Mouse (Mus musculus) embryonic facial prominence, embryonic 11.5 days (tissue): ENCODE data around the gene Wbp11. TPM values are rescaled to one million over a fixed set of nuclear protein-coding genes. Genes with fewer than 3 reads are reported as not detected.

ENCODE experiments used
- ATAC-seq: fragments of 200-750 bp; cut with Nextera tagmentation; replicated peaks from 2 replicates; pipeline ENCODE4 v1.8.0; 2017; ENCODE audit warnings: low read depth; ENCODE audit not compliant: insufficient number of reproducible peaks, low FRiP score, low TSS enrichment
- DNase-seq: peaks from one replicate; pipeline ENCODE4 v3.0.0-alpha.2; 2015; ENCODE audit warnings: low spot score
- H3K27ac ChIP-seq: fragments of 300-500 bp; sonication (generic); replicated peaks from 2 replicates; pipeline ENCODE4 v1.5.1; 2014; ENCODE audit warnings: mild to moderate bottlenecking, low read depth, low read length, control low read depth
- H3K27me3 ChIP-seq: fragments of 300-500 bp; sonication (generic); 2 replicates; pipeline ENCODE4 v1.6.1; 2014; ENCODE audit warnings: mild to moderate bottlenecking, low read length, moderate library complexity, mixed read lengths; ENCODE audit not compliant: control insufficient read depth, insufficient read depth
- H3K36me3 ChIP-seq: fragments of 300-500 bp; sonication (generic); replicated peaks from 2 replicates; pipeline ENCODE4 v1.6.1; 2014; ENCODE audit warnings: low read depth, mild to moderate bottlenecking, low read length, moderate library complexity, mixed read lengths; ENCODE audit not compliant: control insufficient read depth, insufficient read depth
- H3K4me1 ChIP-seq: fragments of 300-500 bp; sonication (generic); 2 replicates; pipeline ENCODE4 v1.6.1; 2014; ENCODE audit warnings: low read length, mixed read lengths; ENCODE audit not compliant: control insufficient read depth, insufficient read depth
- H3K4me2 ChIP-seq: fragments of 300-500 bp; sonication (generic); 2 replicates; pipeline ENCODE4 v1.6.1; 2014; ENCODE audit warnings: low read depth, mild to moderate bottlenecking, control low read depth, low read length, moderate library complexity
- H3K4me3 ChIP-seq: fragments of 300-500 bp; sonication (generic); 2 replicates; pipeline ENCODE4 v1.5.1; 2014; ENCODE audit warnings: low read depth, low read length, control low read depth
- H3K9ac ChIP-seq: fragments of 300-500 bp; sonication (generic); replicated peaks from 2 replicates; pipeline ENCODE4 v1.6.1; 2014; ENCODE audit warnings: mild to moderate bottlenecking, control low read depth, low read length
- H3K9me3 ChIP-seq: fragments of 300-500 bp; sonication (generic); replicated peaks from 2 replicates; pipeline ENCODE4 v1.6.1; 2016; ENCODE audit warnings: mild to moderate bottlenecking, low read length, inconsistent platforms, mixed read lengths; ENCODE audit not compliant: control insufficient read depth
- WGBS: fragments of 180-500 bp; shearing (Covaris S2); extraction: QIAGEN DNeasy Blood & Tissue Kit; methylation state at CpG from one replicate; pipeline ENCODE4 v1.1.7; 2014; 5-methylcytosine and 5-hydroxymethylcytosine counted together
- polyA plus RNA-seq: library from polyadenylated mRNA; unstranded; fragments of >200 nt; fragmentation: Nextera tagmentation; extraction: Ambion mirVana; gene quantifications from 2 replicates; pipeline ENCODE4 v1.2.1, GENCODE M21; 2014

Gene Wbp11
- polyA plus RNA-seq, 1 experiment from 2014 or later: 146 TPM

DNA sequence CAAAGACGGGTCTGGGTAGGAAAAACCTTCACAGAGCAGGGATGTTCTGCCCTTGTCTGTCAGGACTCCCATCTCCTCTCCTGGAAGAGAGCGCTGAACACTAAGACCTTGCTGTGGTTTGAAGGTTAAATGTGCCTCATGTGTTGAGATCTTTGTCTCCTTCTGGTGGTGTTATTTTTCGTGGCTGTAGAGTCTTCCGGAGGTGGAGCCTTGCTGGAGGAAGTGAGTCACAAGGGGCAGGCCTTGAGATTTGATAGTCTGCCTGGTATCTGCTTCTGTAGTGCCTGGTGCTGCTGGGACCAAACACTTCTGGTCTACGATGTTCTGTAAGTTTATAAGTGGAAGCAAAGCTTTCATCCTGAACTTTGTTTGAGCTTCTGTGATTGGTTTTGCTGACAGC is 20.9 kb upstream of the Wbp11 start:
- Histone ChIP-seq H3K36me3 (no peaks in the 10 kb centered on the region), H3K27ac (no peak overlapping the region), H3K9ac (no peak overlapping the region), H3K27me3 (no peaks in the 10 kb centered on the region), H3K4me1 (no peaks in the 10 kb centered on the region), H3K4me3 (no peak overlapping the region), H3K4me2 (no peak overlapping the region), H3K9me3 (no peaks in the 10 kb centered on the region)
- DNase-seq (no peak), ATAC-seq (no peak)
- WGBS: 82% methylated on average over 5 of the region's 5 CpGs

DNA sequence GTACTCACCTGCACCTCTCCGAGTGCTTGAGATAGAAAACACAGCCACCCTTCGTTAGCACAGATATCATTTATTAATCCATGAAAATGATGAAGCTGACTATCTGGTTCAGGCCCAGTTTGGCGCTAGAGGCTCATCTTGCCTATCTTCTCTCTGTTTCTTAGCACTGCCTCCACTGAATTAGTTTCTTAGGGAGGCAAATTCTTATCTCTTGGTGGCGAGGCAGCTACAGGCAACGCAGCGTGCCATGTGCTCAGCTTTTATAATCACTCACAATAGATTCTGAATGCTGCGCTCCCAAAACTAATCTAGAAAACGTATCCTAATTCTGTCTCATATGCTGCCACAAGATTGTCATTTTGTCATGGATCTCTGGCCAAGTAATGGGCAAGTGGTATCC is 20.4 kb upstream of the Wbp11 start:
- no peak for ATAC-seq
- 90% methylated on average over 8 of the region's 8 CpGs for WGBS

DNA sequence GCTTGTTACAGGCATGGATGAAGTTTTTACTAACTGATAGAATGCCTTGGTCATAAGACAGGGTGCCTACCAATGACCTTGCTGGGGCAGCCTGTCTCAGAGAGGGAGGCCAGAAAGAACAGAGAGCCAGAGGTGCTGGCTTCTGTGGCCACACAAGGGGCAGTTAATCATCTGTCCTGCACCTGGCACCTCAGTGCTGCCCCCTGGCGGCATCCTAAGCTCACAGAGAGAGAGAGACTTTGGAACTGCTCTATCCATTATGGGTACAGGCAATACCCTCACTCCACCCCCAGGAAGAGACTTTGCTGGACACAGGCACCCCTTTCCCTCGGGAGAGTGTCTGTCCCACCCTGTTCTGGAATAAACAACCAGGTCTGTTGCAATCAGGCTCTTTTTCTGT is 19.8 kb upstream of the Wbp11 start:
- H3K4me1 ChIP-seq: no peaks in the 10 kb centered on the region
- WGBS: 39% methylated on average over 2 of the region's 2 CpGs
- H3K27me3 ChIP-seq: no peaks in the 10 kb centered on the region
- no peak overlapping the region for H3K27ac ChIP-seq
- H3K4me3 ChIP-seq: no peak overlapping the region
- DNase-seq (peak; percentile 45), ATAC-seq (no peak; the same call in 1 of the 2 replicates)
- H3K9ac ChIP-seq: no peak overlapping the region
- H3K9me3 ChIP-seq: no peaks in the 10 kb centered on the region
- no peaks in the 10 kb centered on the region for H3K36me3 ChIP-seq
- no peak overlapping the region for H3K4me2 ChIP-seq

More for the DNA sequence above, 20.4 kb upstream of the Wbp11 start:
- H3K27me3 ChIP-seq: no peaks in the 10 kb centered on the region
- DNase-seq: no peak
- H3K9ac ChIP-seq: no peak overlapping the region
- H3K9me3 ChIP-seq: no peaks in the 10 kb centered on the region
- H3K4me3 ChIP-seq: no peak overlapping the region
- no peak overlapping the region for H3K4me2 ChIP-seq
- H3K36me3 ChIP-seq: no peaks in the 10 kb centered on the region
- H3K27ac ChIP-seq: no peak overlapping the region
- H3K4me1 ChIP-seq: no peaks in the 10 kb centered on the region

DNA sequence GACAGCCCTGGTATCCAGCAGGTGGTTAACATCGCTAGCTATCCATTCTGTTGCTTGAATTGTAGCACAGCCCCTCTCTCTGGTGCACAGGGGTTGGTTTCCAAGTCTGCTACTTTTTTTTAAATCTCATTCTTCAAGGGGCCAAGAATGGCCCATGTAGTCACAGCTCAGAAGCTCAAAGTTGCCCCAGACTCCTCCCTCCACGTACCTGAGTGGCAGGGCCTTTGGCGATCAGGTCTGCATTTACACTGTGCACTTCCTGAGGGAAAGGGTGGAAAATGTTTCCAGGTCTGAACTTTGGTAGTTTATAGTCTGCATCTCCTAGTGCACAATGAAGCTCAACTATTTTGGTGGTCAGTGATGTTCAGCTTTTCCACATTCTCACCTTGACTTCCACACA is 19.2 kb upstream of the Wbp11 start:
- H3K9ac ChIP-seq: no peak overlapping the region
- no peaks in the 10 kb centered on the region for H3K36me3 ChIP-seq
- WGBS: 88% methylated on average over 3 of the region's 3 CpGs
- DNase-seq: no peak
- H3K27me3 ChIP-seq: no peaks in the 10 kb centered on the region
- no peak overlapping the region for H3K27ac ChIP-seq
- no peak overlapping the region for H3K4me3 ChIP-seq
- no peak for ATAC-seq
- H3K4me1 ChIP-seq: no peaks in the 10 kb centered on the region
- no peaks in the 10 kb centered on the region for H3K9me3 ChIP-seq
- H3K4me2 ChIP-seq: no peak overlapping the region

DNA sequence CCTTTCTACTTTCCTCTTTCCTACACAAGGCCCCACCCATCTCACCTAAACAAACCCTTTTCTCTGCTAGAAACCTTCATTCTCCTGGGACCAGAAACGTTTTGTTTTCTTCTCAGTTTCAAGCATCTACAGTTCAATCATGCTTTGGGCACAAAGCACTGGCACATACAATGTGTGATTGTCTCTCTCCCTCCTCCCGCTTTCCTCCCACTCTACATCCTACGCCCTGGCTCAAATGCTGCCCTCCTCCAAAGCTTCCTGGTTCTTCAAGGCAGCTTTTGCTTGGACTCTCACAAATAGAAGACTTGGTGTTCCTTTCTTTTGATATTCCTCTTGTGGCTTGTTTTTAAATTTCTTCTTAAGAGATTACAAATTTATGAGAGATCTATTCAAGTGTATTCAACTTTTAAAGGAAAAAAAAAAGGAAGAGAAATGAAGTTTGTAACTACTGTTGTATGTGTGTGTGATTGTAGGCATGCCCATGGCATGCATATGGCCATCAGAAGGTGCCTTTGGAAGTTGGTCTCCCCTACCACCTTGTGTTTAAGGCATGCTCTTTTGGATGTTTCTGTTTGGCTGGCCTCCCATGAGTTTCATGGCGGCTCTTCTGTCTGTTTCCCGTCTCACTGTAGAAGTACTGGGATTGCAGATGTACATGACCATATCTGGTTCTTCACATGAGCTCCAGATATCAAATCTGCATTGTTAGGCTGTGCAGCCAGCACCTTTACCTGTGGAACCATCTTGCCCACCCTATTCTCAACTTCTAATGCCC is 17.9 kb upstream of the Wbp11 start:
- no peaks in the 10 kb centered on the region for H3K36me3 ChIP-seq
- ATAC-seq: no peak
- H3K27me3 ChIP-seq: no peaks in the 10 kb centered on the region
- no peak overlapping the region for H3K4me3 ChIP-seq
- H3K27ac ChIP-seq: no peak overlapping the region
- H3K4me2 ChIP-seq: no peak overlapping the region
- WGBS: 60% methylated on average over 5 of the region's 5 CpGs
- no peak for DNase-seq
- H3K9ac ChIP-seq: no peak overlapping the region
- no peaks in the 10 kb centered on the region for H3K9me3 ChIP-seq
- no peaks in the 10 kb centered on the region for H3K4me1 ChIP-seq

DNA sequence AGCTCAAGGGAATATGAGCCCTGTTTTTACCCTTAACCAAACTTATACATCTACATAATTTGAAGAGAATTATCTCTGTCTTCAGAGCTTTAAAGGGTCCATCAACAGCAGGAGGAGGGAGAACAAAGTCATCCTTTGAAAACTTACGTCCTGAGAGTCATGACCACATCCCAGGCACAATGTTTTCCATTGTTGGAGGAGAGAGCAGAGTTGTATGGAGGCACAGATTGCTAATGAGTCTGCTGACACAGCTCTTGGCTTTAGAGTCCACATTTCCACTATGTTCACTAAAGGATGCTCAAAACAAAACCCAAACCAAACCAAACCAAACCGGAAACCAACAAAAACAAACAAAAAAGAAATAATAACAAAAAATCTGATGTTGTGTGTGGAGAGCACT is 16.9 kb upstream of the Wbp11 start:
- no peaks in the 10 kb centered on the region for H3K9me3 ChIP-seq
- no peaks in the 10 kb centered on the region for H3K27me3 ChIP-seq
- H3K4me1 ChIP-seq: no peaks in the 10 kb centered on the region
- no peak for ATAC-seq
- 49% methylated on average over 2 of the region's 2 CpGs for WGBS
- H3K4me3 ChIP-seq: no peak overlapping the region
- no peak for DNase-seq
- no peak overlapping the region for H3K27ac ChIP-seq
- H3K4me2 ChIP-seq: no peak overlapping the region
- H3K9ac ChIP-seq: no peak overlapping the region
- H3K36me3 ChIP-seq: no peaks in the 10 kb centered on the region

DNA sequence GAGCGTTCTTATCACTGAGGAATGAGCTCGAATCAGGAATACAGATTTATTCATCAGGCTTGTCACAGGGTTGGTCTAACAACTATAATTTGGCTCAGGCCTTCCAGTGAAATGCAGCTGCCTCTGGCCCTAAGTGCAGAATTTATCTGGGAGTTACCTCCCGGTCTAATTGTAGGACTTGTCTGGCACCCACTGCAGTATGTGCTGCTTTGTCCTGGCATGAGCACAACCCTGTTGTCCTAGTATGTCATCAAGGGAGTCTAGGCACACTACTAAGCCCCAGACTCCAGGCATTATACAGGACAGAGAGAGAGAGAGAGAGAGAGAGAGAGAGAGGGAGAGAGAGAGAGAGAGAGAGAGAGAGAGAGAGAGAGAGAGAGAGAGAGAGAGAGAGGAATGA is 9.3 kb upstream of the Wbp11 start:
- DNase-seq (no peak), ATAC-seq (no peak)
- no peaks in the 10 kb centered on the region for H3K27me3 ChIP-seq
- no peaks in the 10 kb centered on the region for H3K4me1 ChIP-seq
- H3K4me2 ChIP-seq: no peak overlapping the region
- H3K9me3 ChIP-seq: no peaks in the 10 kb centered on the region
- H3K36me3 ChIP-seq: no peaks in the 10 kb centered on the region
- H3K9ac ChIP-seq: no peak overlapping the region
- 85% methylated on average over 3 of the region's 3 CpGs for WGBS
- H3K27ac ChIP-seq: no peak overlapping the region
- no peak overlapping the region for H3K4me3 ChIP-seq

DNA sequence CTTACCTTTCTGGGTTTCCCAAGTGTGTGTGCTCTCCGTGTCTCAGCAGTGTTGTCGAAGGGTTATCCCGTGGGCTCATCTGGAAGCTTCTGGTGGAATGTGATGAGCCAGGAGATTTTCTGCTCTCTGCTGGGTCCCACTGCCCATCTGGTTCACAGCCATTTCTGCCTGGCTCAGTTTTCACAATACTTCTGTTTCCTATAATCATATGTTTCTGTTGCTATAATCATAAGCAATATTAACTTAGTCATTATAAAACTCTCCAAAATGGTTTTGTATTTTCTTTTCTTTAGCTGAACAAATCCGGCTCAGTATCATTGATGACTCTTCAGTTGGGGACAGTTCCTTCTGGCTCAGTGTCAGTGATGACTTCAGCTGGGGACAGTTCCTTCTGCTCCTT is 7.3 kb upstream of the Wbp11 start, which contains the start of gene Smco3:
Gene Smco3 (minus strand): TSS at position 101 of the 400 bp plus-strand sequence.
- ATAC-seq (no peak), DNase-seq (no peak)
- H3K4me1 ChIP-seq: no peaks in the 10 kb centered on the region
- no peak within 1 kb of the TSS for H3K4me2 ChIP-seq
- H3K4me3 ChIP-seq: no peak within 1 kb of the TSS
- no peaks in the 10 kb centered on the region for H3K9me3 ChIP-seq
- H3K9ac ChIP-seq: no peak within 1 kb of the TSS
- H3K27ac ChIP-seq: no peak within 1 kb of the TSS
- H3K36me3 ChIP-seq: no peaks in the 10 kb centered on the region
- 51% methylated on average over 4 of the region's 4 CpGs for WGBS
- no peaks in the 10 kb centered on the region for H3K27me3 ChIP-seq
